Comparison of ENCODE assay signal across 11 mouse cellular contexts in genomic region chr5:121809667-121810224, GRCm38 (mm10). TPM values are rescaled to one million over a fixed set of nuclear protein-coding genes. Genes with fewer than 3 reads are reported as not detected.
DNase-seq lines count a peak whose midpoint lies in the region; ATAC-seq lines count a peak whose summit lies in the region.
"Had no signal": no experiment of that assay in that cellular context is flagged by ENCODE, and none has a peak within 500 bp of the region (broad histone marks: within the 10 kb centered on the region; RNA-seq: fewer than 3 reads in every experiment).

No protein-coding gene starts in this region.

- H3K9me3 ChIP-seq in heart, embryonic 16.5 days (replicated peaks; ENCODE audit: control insufficient read depth, low read length) = no peaks in the 10 kb centered on the region
- H3K9me3 ChIP-seq: forebrain, embryonic 12.5 days had no signal

- ATAC-seq in heart, embryonic 16.5 days (replicated peaks; ENCODE audit: extremely low read depth, insufficient read depth, low FRiP score) = peak; percentile 18; the same call in 1 of the 2 replicates

- DNase-seq in adrenal gland, postnatal 25 days = peak; percentile 56
- DNase-seq in adrenal gland, adult 2 months = no peak
- peak; percentile 76 for DNase-seq in kidney, postnatal 10 days
- no peak for DNase-seq in kidney, adult 11 months
- DNase-seq in adrenal gland, postnatal 36 days = peak; percentile 52 to 73
- DNase-seq in neural tube, embryonic 10.5 days (ENCODE audit: extremely low spot score, low spot score) = no peak
- DNase-seq in thymus, postnatal 10 days (ENCODE audit: low spot score in 2 of 2) = no peak
- DNase-seq: B cell, adult 2 months; right cerebral cortex, adult 18-20 months had no signal

- 27% methylated on average over 5 of the region's 5 CpGs for WGBS in heart, embryonic 16.5 days

- H3K4me1 ChIP-seq in heart, embryonic 16.5 days (ENCODE audit: control insufficient read depth, insufficient read depth, low read length) = peaks cover 25% of the 10 kb centered on the region
- H3K4me1 ChIP-seq: forebrain, embryonic 12.5 days had no signal

- no peaks in the 10 kb centered on the region for H3K27me3 ChIP-seq in heart, embryonic 16.5 days (ENCODE audit: control insufficient read depth, insufficient read depth, low read length)
- H3K27me3 ChIP-seq: forebrain, embryonic 12.5 days had no signal

- peak overlapping the region; percentile 54 for H3K27ac ChIP-seq in heart, embryonic 16.5 days (ENCODE audit: low read length)
- H3K27ac ChIP-seq: forebrain, embryonic 12.5 days had no signal

- H3K9ac ChIP-seq in heart, embryonic 16.5 days (ENCODE audit: low read length) = no peak overlapping the region
- H3K9ac ChIP-seq: forebrain, embryonic 12.5 days had no signal

- peaks cover 35% of the 10 kb centered on the region for H3K36me3 ChIP-seq in heart, embryonic 16.5 days (ENCODE audit: control insufficient read depth, insufficient read depth)

- H3K4me3 ChIP-seq in heart, embryonic 16.5 days (ENCODE audit: low read length) = no peak overlapping the region
- H3K4me3 ChIP-seq: forebrain, embryonic 12.5 days had no signal

- H3K4me2 ChIP-seq in heart, embryonic 16.5 days (ENCODE audit: low read depth, low read length) = no peak overlapping the region
- H3K4me2 ChIP-seq: forebrain, embryonic 12.5 days had no signal

RNA-seq across cellular contexts. Expression of gene Sh2b3, which starts 27.7 kb away (rescaled TPM):
- total RNA-seq in adrenal gland, postnatal 25 days (2021) = 36.4 and 46.0 TPM in 2 replicates
- 10 to 100 TPM; 28.8 to 32.1 TPM for total RNA-seq in adrenal gland, adult 2 months (2021)
- 138 and 147 TPM in 2 replicates for polyA plus RNA-seq in adrenal gland, adult 2 months (2012; rRNA removed)
- 10 to 100 TPM; 33.7 to 34.8 TPM for total RNA-seq in adrenal gland, postnatal 36 days (2021)
- 12.0 and 13.3 TPM in 2 replicates for polyA plus RNA-seq in heart, embryonic 16.5 days (2015; fragmentation: Nextera tagmentation; extraction: Ambion mirVana)

RNA-seq across cellular contexts. Expression of gene Pheta1, which starts 39.0 kb away (rescaled TPM):
- 6.2 and 8.8 TPM in 2 replicates for total RNA-seq in adrenal gland, postnatal 25 days (2021)
- 1 to 10 TPM; 5.6 to 9.2 TPM for total RNA-seq in adrenal gland, adult 2 months (2021)
- polyA plus RNA-seq in adrenal gland, adult 2 months (2012; rRNA removed) = 24.3 and 27.4 TPM in 2 replicates
- 1 to 10 TPM; 5.5 to 7.0 TPM for total RNA-seq in adrenal gland, postnatal 36 days (2021)
- polyA plus RNA-seq in heart, embryonic 16.5 days (2015; fragmentation: Nextera tagmentation; extraction: Ambion mirVana) = 15.3 and 19.4 TPM in 2 replicates

Comparison
In these comparisons a context has a peak if more than half of its experiments do, and no peak if none do; other contexts are left out.
1. DNase-seq: peak in adrenal gland, postnatal 25 days (single experiment), kidney, postnatal 10 days (single experiment) and adrenal gland, postnatal 36 days (2 of 2); none in adrenal gland, adult 2 months (single experiment), kidney, adult 11 months (single experiment), neural tube, embryonic 10.5 days (single experiment) and thymus, postnatal 10 days (0 of 2).